Mouse (Mus musculus) kidney, adult 9 months (tissue): Measurements from ENCODE around the gene Cacna2d2.

Experiments used
- DNase-seq: peaks from one replicate; pipeline ENCODE4 v3.0.0; 2022

Cacna2d2 gene

GRCm38 (mm10) chr9:107464130-107464529 lies 64.7 kb downstream of the Cacna2d2 start:
- DNase-seq = no peak

DNA sequence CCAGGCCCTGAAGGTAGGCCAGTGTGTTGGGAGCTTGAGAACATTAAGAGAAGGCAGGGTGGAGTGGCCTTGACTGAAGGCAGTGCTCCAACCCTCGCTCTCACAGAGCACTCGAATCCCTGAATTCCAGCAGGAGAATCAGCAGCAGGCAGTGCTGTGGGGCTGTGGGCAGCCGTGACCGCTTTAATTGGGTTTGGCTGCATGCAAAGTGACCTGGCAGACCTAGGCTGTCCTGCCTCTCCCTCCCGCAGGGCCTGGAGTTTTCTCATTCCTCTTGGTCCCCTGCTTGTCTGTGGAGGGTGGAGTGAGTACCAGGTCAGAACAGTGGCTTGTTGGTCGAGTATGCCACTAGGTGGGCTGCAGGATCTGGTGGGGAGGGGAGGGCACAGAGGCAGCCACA lies 66.2 kb downstream of the Cacna2d2 start:
- DNase-seq = no peak

- DNase-seq = no peak
Observed at GRCm38 (mm10) chr9:107469213-107469795, 69.9 kb downstream of the Cacna2d2 start.

- DNase-seq = no peak
Observed at GRCm38 (mm10) chr9:107470427-107470826, 71.0 kb downstream of the Cacna2d2 start.

DNA sequence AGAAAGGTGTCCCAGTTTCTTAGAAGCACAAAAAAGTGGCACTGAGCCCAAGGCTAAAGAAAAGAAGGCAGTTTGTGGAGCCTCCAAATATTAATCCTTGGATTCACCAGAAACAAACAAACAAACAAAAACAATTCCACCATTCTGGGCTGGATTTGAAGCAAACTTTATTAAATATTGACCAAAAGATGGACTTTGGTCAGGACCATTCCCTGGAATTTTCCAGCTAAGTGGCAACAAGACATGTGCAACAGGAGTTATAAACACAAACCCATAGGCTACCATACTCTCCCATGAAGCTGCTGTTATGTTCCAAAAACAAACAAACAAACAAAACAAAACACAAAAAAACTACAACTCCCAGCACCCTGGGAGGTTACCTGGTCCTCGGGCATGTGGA lies 74.6 kb downstream of the Cacna2d2 start:
- DNase-seq = peak; percentile 68

DNA sequence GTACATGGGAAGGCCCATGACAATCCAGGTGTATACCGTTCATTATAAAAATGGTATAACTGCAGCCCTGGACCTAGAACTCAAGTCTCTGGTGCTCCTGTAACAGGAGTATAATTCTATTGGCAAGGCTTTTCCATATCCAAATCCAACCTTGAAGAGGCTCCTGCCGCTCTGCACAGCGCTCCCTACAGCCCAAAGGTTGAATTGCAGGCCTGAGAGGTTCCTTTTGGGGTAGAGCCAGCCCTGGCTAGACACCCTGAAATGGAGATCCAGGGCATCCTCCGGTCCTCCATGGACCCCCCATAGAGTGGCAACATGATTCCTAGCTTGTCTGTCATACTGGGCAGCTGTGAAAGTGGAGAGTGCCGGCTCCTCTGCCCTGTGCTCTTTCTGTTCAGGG lies 79.6 kb downstream of the Cacna2d2 start:
- DNase-seq = no peak

DNA sequence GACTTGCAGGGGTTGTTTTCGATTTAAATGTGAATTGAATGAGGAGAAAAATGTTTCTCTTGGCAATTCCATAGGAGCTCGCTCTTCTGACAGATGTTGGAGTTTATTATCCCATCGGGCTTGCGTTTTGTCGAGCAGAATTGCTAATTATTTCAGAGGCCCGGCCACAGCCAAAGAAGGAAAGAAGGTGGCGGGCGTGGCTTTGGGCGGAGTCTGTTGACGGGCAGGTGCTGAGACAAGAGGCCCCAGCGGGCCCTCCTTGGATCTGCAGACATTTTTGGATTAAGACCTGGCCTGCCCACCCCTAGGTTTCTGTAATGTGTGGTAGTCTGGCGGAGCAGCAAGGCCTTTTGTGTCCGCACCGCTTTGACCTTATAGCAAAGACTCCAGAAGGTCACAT lies 80.2 kb downstream of the Cacna2d2 start:
- no peak for DNase-seq

DNA sequence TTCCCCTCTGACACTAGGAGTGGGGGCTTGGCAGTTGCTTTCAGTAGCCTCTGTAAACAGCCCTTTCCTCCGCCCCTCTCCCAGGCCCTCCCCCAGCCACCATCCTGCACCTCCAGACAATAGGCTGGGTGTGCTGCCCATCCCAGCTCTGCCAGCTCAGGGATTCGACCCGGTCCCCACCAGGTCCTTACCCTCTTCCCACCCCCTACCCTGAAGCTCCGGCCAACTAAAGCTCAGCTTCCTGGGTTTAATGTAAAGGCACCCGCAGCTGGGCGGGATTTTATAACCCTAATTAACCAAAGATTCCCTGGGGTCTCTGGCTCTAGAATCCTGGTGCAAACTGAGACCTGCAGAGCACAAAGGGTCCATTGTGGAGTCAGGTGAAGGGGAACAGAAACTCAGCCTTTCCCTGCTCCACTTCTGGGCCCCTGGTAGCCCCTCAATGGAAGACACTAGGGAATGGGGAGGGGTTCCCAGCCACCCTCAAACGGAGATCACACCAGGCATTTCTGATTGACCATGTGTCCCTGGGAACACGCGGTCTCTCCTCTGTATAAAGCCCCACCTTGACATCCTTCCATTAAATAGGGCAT lies 81.2 kb downstream of the Cacna2d2 start:
- DNase-seq = no peak

- no peak for DNase-seq
Observed at GRCm38 (mm10) chr9:107481340-107481739, 81.9 kb downstream of the Cacna2d2 start.

- no peak for DNase-seq
Observed at GRCm38 (mm10) chr9:107482004-107482403, 82.6 kb downstream of the Cacna2d2 start.

DNA sequence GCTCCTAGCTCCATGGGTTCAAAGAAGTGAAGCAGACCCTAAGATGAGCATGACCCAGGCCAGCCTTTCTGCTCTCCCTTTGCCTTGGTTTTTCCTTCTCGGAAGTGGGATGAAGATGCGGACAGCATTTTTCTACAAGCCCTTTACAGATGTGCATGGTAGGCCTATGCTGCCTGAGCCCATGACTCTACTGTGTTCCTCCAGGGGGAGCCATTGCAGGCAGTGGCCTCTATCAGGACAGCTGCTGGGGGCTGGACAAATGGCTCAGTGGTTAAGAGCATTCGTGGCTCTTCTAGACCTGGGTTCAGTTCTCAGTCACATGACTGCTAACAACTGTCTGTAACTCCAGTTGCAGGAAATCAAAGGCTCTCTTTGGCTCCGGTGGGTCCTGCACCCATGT lies 83.4 kb downstream of the Cacna2d2 start:
- DNase-seq = no peak

GRCm38 (mm10) chr9:107483714-107484113 lies 84.3 kb downstream of the Cacna2d2 start:
- no peak for DNase-seq

GRCm38 (mm10) chr9:107484302-107484701 lies 84.9 kb downstream of the Cacna2d2 start:
- no peak for DNase-seq

DNA sequence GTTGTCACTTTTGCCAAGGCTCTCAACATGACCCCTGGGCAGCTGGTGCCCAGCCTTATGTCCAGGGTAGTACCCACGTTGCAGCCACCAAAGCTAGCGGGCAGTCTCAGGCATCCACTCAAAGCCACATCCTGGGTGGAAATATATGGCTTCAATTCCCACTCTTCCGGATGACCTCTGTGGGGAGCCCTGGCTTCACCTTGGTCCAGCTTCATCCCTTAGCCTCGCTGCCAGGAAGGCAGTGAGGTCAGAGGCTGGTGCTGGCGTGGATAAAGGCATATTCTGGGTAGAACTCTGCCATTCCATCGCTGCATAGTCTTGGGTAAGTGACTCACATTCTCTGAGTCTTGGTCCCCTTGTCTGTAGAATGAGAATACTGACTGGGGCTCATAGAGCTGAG lies 85.4 kb downstream of the Cacna2d2 start:
- no peak for DNase-seq

- DNase-seq = no peak
Observed at GRCm38 (mm10) chr9:107486086-107486485, 86.7 kb downstream of the Cacna2d2 start.

GRCm38 (mm10) chr9:107486507-107487225 lies 87.3 kb downstream of the Cacna2d2 start:
- peak; percentile 75 for DNase-seq

DNA sequence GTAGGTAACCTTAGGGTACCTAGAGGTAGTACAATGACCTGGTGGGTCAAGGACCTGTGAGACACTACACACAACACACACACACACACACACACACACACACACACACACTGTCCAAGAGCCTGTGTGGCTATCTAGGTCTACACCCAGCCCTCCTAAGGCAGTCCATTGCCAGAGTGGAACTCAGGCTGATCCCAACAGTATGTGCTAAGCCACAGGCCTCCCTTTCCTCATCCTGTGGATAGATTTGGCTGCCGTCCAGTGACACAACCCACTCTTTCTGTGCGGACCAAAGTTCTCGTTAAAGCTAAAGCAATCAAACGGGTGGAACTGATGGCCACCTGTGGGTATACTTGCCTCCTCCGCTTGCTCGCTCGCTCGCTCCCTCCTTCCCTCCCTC lies 90.7 kb downstream of the Cacna2d2 start:
- DNase-seq = no peak

DNA sequence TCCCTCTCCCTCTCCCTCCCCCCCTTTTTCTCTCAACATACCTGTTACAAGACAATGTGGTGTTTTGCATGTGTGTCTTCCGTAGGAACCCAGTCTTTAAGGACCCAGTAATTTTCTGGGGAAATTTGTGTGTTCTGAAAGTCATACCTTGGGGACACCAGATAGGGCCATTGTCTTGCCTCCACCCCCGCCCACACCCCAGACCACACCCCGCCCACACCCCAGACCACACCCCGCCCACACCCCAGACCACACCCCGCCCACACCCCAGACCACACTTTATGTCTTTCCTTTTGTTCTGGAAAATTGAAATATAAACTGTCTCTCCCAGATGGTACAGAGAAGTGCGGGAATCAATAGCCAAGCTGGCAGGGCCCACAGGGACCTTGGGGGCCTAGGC lies 91.2 kb downstream of the Cacna2d2 start:
- DNase-seq = no peak

DNA sequence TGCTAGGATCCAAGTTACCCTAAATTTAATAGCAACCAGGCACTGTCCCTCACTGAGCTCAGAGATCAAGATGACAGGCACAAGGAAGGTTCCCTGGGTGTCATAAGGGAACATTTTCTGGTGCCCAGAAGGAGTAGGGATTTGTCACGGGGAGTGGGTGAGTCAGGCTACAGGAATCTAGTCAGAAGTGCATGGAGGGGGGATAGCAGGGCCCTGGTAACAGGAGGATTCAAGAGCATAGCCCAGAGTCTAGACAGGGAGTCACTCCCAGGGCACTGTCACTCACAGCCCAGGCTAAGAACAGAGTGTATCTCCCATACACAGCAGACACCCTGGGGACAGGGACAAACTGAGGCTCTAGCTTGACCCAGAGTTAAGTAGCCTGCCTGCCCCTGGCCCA lies 94.1 kb downstream of the Cacna2d2 start:
- no peak for DNase-seq

GRCm38 (mm10) chr9:107494238-107494637 lies 94.8 kb downstream of the Cacna2d2 start:
- no peak for DNase-seq

DNA sequence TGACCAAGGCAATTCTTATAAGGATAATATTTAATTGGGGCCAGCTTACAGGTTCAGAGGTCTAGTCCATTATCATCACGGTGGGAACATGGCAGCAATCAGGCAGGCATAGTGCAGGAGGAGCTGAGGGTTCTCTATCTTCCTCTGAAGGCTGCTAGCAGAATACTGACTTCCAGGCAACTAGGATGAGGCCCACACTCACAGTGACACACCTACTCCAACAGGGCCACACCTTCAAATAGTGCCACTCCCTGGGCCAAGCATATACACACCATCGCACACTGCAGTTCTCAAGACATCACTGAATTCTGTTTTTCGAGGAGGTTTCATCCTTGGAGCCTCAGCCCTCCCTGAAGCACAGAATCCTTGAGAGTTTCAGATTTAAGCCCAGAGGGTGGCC lies 96.9 kb downstream of the Cacna2d2 start:
- DNase-seq = no peak

GRCm38 (mm10) chr9:107500708-107501286 lies 101.4 kb downstream of the Cacna2d2 start:
- no peak for DNase-seq

DNA sequence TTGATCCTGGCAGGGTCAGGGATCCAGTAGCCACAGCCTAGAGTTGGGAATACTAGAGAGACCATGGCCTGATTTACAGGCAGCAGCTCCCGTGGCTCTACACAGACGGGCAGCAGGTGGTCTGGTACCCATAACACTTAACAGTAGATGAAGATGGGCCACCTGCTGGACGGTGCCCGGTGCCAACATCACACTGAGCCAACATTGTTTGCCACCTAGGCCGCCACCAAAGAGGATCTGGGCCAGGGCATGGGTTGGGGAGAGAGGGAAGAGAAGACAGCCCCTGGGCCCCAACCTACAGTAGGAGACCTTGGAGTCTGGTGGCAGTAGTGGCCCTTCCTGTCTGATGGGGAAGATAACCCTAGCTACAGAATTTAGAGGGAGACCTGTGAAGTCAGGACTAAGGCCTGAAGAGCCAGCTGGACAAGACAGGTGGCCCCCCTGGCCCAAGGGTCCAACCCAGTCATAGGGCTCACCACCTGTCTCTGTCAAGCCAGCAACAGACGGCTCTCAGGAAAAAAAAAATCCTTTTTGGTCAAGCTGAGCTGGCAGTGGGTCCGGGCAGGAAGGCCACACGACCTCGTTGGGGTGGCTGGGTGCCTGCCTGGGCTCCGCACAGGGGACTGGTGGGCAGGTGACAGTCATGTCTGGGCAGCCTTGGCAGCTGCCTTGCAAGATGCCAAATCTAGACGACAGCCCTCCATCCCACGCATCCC lies 102.9 kb downstream of the Cacna2d2 start:
- DNase-seq = no peak
